ENCODE assay signal across 19 mouse cellular contexts in genomic region chr9:28681252-28682037, GRCm38 (mm10).
A peak's percentile ranks its signal among the peaks of the same experiment; 100 is the strongest.
DNase-seq lines count a peak whose midpoint lies in the region; ATAC-seq lines count a peak whose summit lies in the region.
"Had no signal": no experiment of that assay in that cellular context is flagged by ENCODE, and none has a peak within 500 bp of the region (broad histone marks: within the 10 kb centered on the region; RNA-seq: fewer than 3 reads in every experiment).

No protein-coding gene starts in this region.

- H3K4me2 ChIP-seq in heart, embryonic 11.5 days = no peak overlapping the region
- H3K4me2 ChIP-seq: embryonic facial prominence, embryonic 15.5 days; heart, embryonic 13.5 days; hindbrain, embryonic 13.5 days; limb, embryonic 12.5 days; liver, embryonic 13.5 days; lung, embryonic 14.5 days; stomach, embryonic 15.5 days had no signal

- 72% methylated on average over 6 of the region's 6 CpGs for WGBS in heart, embryonic 11.5 days (ENCODE audit: insufficient replicate concordance)

- no peaks in the 10 kb centered on the region for H3K27me3 ChIP-seq in heart, embryonic 11.5 days (ENCODE audit: control insufficient read depth, insufficient read depth, low read length)
- H3K27me3 ChIP-seq: embryonic facial prominence, embryonic 15.5 days; heart, embryonic 13.5 days; hindbrain, embryonic 13.5 days; limb, embryonic 12.5 days; liver, embryonic 13.5 days; stomach, embryonic 15.5 days had no signal

- no peak overlapping the region for H3K4me3 ChIP-seq in heart, embryonic 11.5 days (ENCODE audit: low read depth, low read length)
- H3K4me3 ChIP-seq: embryonic facial prominence, embryonic 15.5 days; gastrocnemius, adult 2 months; heart, embryonic 13.5 days; hindbrain, embryonic 13.5 days; limb, embryonic 12.5 days; liver, embryonic 13.5 days; stomach, embryonic 15.5 days had no signal

- no peaks in the 10 kb centered on the region for H3K9me3 ChIP-seq in heart, embryonic 11.5 days (replicated peaks; ENCODE audit: control insufficient read depth, low read length)
- H3K9me3 ChIP-seq: embryonic facial prominence, embryonic 15.5 days; heart, embryonic 13.5 days; hindbrain, embryonic 13.5 days; limb, embryonic 12.5 days; liver, embryonic 13.5 days; stomach, embryonic 15.5 days had no signal

- no peak overlapping the region for H3K9ac ChIP-seq in heart, embryonic 11.5 days (ENCODE audit: low read depth, low read length)
- H3K9ac ChIP-seq: embryonic facial prominence, embryonic 15.5 days; heart, embryonic 13.5 days; hindbrain, embryonic 13.5 days; limb, embryonic 12.5 days; liver, embryonic 13.5 days; lung, embryonic 14.5 days; stomach, embryonic 15.5 days had no signal

- no peaks in the 10 kb centered on the region for H3K36me3 ChIP-seq in heart, embryonic 11.5 days (ENCODE audit: control insufficient read depth, insufficient read depth, low read length)
- H3K36me3 ChIP-seq: embryonic facial prominence, embryonic 15.5 days; heart, embryonic 13.5 days; hindbrain, embryonic 13.5 days; limb, embryonic 12.5 days; liver, embryonic 13.5 days; stomach, embryonic 15.5 days had no signal

- no peaks in the 10 kb centered on the region for H3K4me1 ChIP-seq in heart, embryonic 11.5 days (ENCODE audit: control insufficient read depth, insufficient read depth, low read length)
- H3K4me1 ChIP-seq: embryonic facial prominence, embryonic 15.5 days; heart, embryonic 13.5 days; limb, embryonic 12.5 days; liver, embryonic 13.5 days; stomach, embryonic 15.5 days had no signal

- H3K27ac ChIP-seq in heart, embryonic 11.5 days (ENCODE audit: low read depth, low read length) = no peak overlapping the region
- H3K27ac ChIP-seq: embryonic facial prominence, embryonic 15.5 days; gastrocnemius, adult 2 months; heart, embryonic 13.5 days; hindbrain, embryonic 13.5 days; limb, embryonic 12.5 days; liver, embryonic 13.5 days; stomach, embryonic 15.5 days had no signal

- peak; percentile 36; the same call in 1 of the 2 replicates for ATAC-seq in frontal cortex, adult (ENCODE audit: low TSS enrichment)
- no peak for ATAC-seq in heart, embryonic 11.5 days (replicated peaks; ENCODE audit: insufficient number of reproducible peaks, low FRiP score, low TSS enrichment)

- DNase-seq in frontal cortex, postnatal 36 days (ENCODE audit: low spot score in 2 of 2) = no peak
- peak; percentile 15 for DNase-seq in retina, postnatal 1 day
- DNase-seq in retina, embryonic 14.5 days (ENCODE audit: low spot score) = no peak
- DNase-seq in cerebellum, postnatal 14 days = peak; percentile 29 to 70
- no peak for DNase-seq in urinary bladder, postnatal 36 days (ENCODE audit: low spot score in 2 of 2)
- DNase-seq: gastrocnemius, adult 2 months; kidney, adult 9 months; kidney, postnatal 25 days; liver, embryonic 13.5 days; lung, embryonic 14.5 days; lung, postnatal 36 days; thymus, adult 2 months had no signal

Comparison
In these comparisons a context has a peak if more than half of its experiments do, and no peak if none do; other contexts are left out.
1. DNase-seq: peak in retina, postnatal 1 day (single experiment) and cerebellum, postnatal 14 days (2 of 2); none in frontal cortex, postnatal 36 days (0 of 2), retina, embryonic 14.5 days (single experiment) and urinary bladder, postnatal 36 days (0 of 2).